Mouse (Mus musculus): Measurements from ENCODE around the gene Spice1. TPM values are rescaled to one million over a fixed set of nuclear protein-coding genes. Genes with fewer than 3 reads are reported as not detected.

The Spice1 gene
- polyA plus RNA-seq (2012; rRNA removed; ENCODE audit: low replicate concordance): 6.8 and 8.9 TPM in 2 replicates

GRCm38 (mm10) chr16:44347071-44347901 lies at the start of gene Spice1:
TSS of gene Spice1 (plus strand) at chr16:44347121.

GRCm38 (mm10) chr16:44332861-44333284 lies 14.0 kb upstream of the Spice1 start, which contains the start of gene Sidt1:
TSS of gene Sidt1 (minus strand) at chr16:44333196.

GRCm38 (mm10) chr16:44394577-44395243 lies 47.8 kb downstream of the Spice1 start, which contains the start of gene Cfap44:
TSS of gene Cfap44 (plus strand) at chr16:44394796.

Other genes starting within 250 kb of the Spice1 start
- gene Atp6v1a, start 207.4 kb upstream of the Spice1 start, polyA plus RNA-seq (2012; rRNA removed; ENCODE audit: low replicate concordance): 13.5 and 30.3 TPM in 2 replicates
- gene Naa50, start 207.3 kb upstream of the Spice1 start, polyA plus RNA-seq (2012; rRNA removed; ENCODE audit: low replicate concordance): 6.1 and 13.1 TPM in 2 replicates
- 5.4 and 9.4 TPM in 2 replicates for gene Usf3, start 173.9 kb upstream of the Spice1 start, polyA plus RNA-seq (2012; rRNA removed; ENCODE audit: low replicate concordance)
- 17.9 and 18.6 TPM in 2 replicates for gene Sidt1, start 13.9 kb upstream of the Spice1 start, polyA plus RNA-seq (2012; rRNA removed; ENCODE audit: low replicate concordance)
- gene Cfap44, start 47.7 kb downstream of the Spice1 start, polyA plus RNA-seq (2012; rRNA removed; ENCODE audit: low replicate concordance): not detected in 2 replicates
- gene Boc, start 211.8 kb downstream of the Spice1 start, polyA plus RNA-seq (2012; rRNA removed; ENCODE audit: low replicate concordance): 14.0 and 16.3 TPM in 2 replicates

Data from mammary gland, adult 2 months (tissue).